In genomic region chr19:45789888-45790874, GRCm38 (mm10) we compare ENCODE assay signal across 8 mouse cellular contexts. TPM values are rescaled to one million over a fixed set of nuclear protein-coding genes. Genes with fewer than 3 reads are reported as not detected.
DNase-seq lines count a peak whose midpoint lies in the region; ATAC-seq lines count a peak whose summit lies in the region.

No protein-coding gene starts in this region.

- no peak for DNase-seq in kidney, adult 11 months
- DNase-seq in R1 (ENCODE audit: low read depth, low spot score) (peak; percentile 90), liver (peak; percentile 84)
- DNase-seq in naive thymus-derived CD4-positive, alpha-beta T cell, adult 2 months (ENCODE audit: low read depth), result peak; percentile 58
- DNase-seq in frontal cortex, postnatal 10 days (ENCODE audit: low spot score in 2 of 2), result no peak
- no peak for DNase-seq in frontal cortex, adult 2 months (ENCODE audit: extremely low spot score in 1 of 2, low spot score in 1 of 2)

- H3K27me3 ChIP-seq in kidney, embryonic 14.5 days (ENCODE audit: control insufficient read depth, insufficient read depth, low read length), result no peaks in the 10 kb centered on the region

- H3K27ac ChIP-seq in kidney, embryonic 14.5 days (ENCODE audit: low read depth, low read length), result peak overlapping the region; percentile 8; the same call in 1 of the 2 replicates

- peaks cover 3% of the 10 kb centered on the region; the same call in 1 of the 2 replicates for H3K4me1 ChIP-seq in kidney, embryonic 14.5 days (ENCODE audit: control insufficient read depth, insufficient read depth, low read length)

- WGBS in kidney, embryonic 14.5 days, result 76% methylated on average over 13 of the region's 13 CpGs

- H3K36me3 ChIP-seq in kidney, embryonic 14.5 days (ENCODE audit: control insufficient read depth, insufficient read depth, low read length), result no peaks in the 10 kb centered on the region

- peak; percentile 30; the same call in 1 of the 2 replicates for ATAC-seq in kidney, embryonic 14.5 days (ENCODE audit: low FRiP score, low TSS enrichment)
- no peak for ATAC-seq in cerebellum, adult (ENCODE audit: insufficient number of reproducible peaks, low FRiP score, low TSS enrichment)

- no peaks in the 10 kb centered on the region for H3K9me3 ChIP-seq in kidney, embryonic 14.5 days (ENCODE audit: control insufficient read depth, low read length)

- no peak overlapping the region for H3K9ac ChIP-seq in kidney, embryonic 14.5 days (ENCODE audit: low read depth, low read length)

- H3K4me2 ChIP-seq in kidney, embryonic 14.5 days (replicated peaks; ENCODE audit: low read depth, low read length), result no peak overlapping the region

- no peak overlapping the region for H3K4me3 ChIP-seq in kidney, embryonic 14.5 days (ENCODE audit: low read length)

RNA-seq across cellular contexts. Expression of gene Mgea5, which starts 6.5 kb away (rescaled TPM):
- 46.3 and 67.8 TPM in 2 replicates for polyA plus RNA-seq in kidney, embryonic 14.5 days (2014; fragmentation: Nextera tagmentation; extraction: Ambion mirVana)
- polyA plus RNA-seq in frontal cortex, adult 2 months (2012; rRNA removed), result 140 and 147 TPM in 2 replicates

RNA-seq across cellular contexts. Expression of gene Kcnip2, which starts 25.7 kb away (rescaled TPM):
- polyA plus RNA-seq in kidney, embryonic 14.5 days (2014; fragmentation: Nextera tagmentation; extraction: Ambion mirVana), result 1.4 and 2.0 TPM in 2 replicates
- 141 and 182 TPM in 2 replicates for polyA plus RNA-seq in frontal cortex, adult 2 months (2012; rRNA removed)

RNA-seq across cellular contexts. Expression of gene Npm3, which starts 40.8 kb away (rescaled TPM):
- 21.4 and 111 TPM in 2 replicates for polyA plus RNA-seq in kidney, embryonic 14.5 days (2014; fragmentation: Nextera tagmentation; extraction: Ambion mirVana)
- polyA plus RNA-seq in frontal cortex, adult 2 months (2012; rRNA removed), result 16.3 and 17.5 TPM in 2 replicates

RNA-seq across cellular contexts. Expression of gene Fgf8, which starts 47.5 kb away (rescaled TPM):
- 25.1 and 29.3 TPM in 2 replicates for polyA plus RNA-seq in kidney, embryonic 14.5 days (2014; fragmentation: Nextera tagmentation; extraction: Ambion mirVana)
- polyA plus RNA-seq in frontal cortex, adult 2 months (2012; rRNA removed), result not detected in 2 replicates

Comparison
In these comparisons a context has a peak if more than half of its experiments do, and no peak if none do; other contexts are left out.
1. DNase-seq: peak in R1 (single experiment), liver (single experiment) and naive thymus-derived CD4-positive, alpha-beta T cell, adult 2 months (single experiment); none in kidney, adult 11 months (single experiment), frontal cortex, postnatal 10 days (0 of 2) and frontal cortex, adult 2 months (0 of 2).
2. RNA of gene Kcnip2, which starts 25.7 kb away (polyA plus RNA-seq): 141 to 182 TPM in frontal cortex, adult 2 months; 1.4 to 2.0 TPM in kidney, embryonic 14.5 days; every median in the first group is over 10 times any median in the second.